Mouse (Mus musculus) gastrocnemius, adult 8-10 months (tissue): ENCODE data around the gene Bcorl1. TPM values are rescaled to one million over a fixed set of nuclear protein-coding genes. Genes with fewer than 3 reads are reported as not detected.

Source experiments
- DNase-seq, 2 experiments: peaks; one replicate each; pipeline ENCODE4 v3.0.0; 2022; ENCODE audit warnings: low spot score in 2 of 2
- total RNA-seq, 4 experiments: library from RNA; stranded (reverse); gene quantifications; 2 replicates each; pipeline ENCODE4 v1.2.4; 2022

The Bcorl1 gene
- total RNA-seq, 4 experiments from 2014 or later = 6.2 to 9.3 (median 8.0) TPM

- DNase-seq = no peak
Observed at GRCm38 (mm10) chrX:48441954-48442353, 100.8 kb downstream of the Bcorl1 start.

- no peak for DNase-seq
Observed at GRCm38 (mm10) chrX:48444677-48445076, 103.5 kb downstream of the Bcorl1 start.

- DNase-seq = no peak
Observed at GRCm38 (mm10) chrX:48449646-48450045, 108.5 kb downstream of the Bcorl1 start.

GRCm38 (mm10) chrX:48452231-48452890 lies 111.2 kb downstream of the Bcorl1 start:
- no peak for DNase-seq

GRCm38 (mm10) chrX:48452931-48453673 lies 111.9 kb downstream of the Bcorl1 start:
- no peak for DNase-seq

GRCm38 (mm10) chrX:48453736-48454494 lies 112.8 kb downstream of the Bcorl1 start:
- peak; percentile 49 to 53 for DNase-seq

- no peak for DNase-seq
Observed at GRCm38 (mm10) chrX:48454495-48454878, 113.3 kb downstream of the Bcorl1 start.

- DNase-seq = no peak
Observed at GRCm38 (mm10) chrX:48455018-48455417, 113.9 kb downstream of the Bcorl1 start.

- no peak for DNase-seq
Observed at GRCm38 (mm10) chrX:48456956-48457355, 115.8 kb downstream of the Bcorl1 start.

Other genes starting within 250 kb of the Bcorl1 start
- gene Xpnpep2, start 232.6 kb upstream of the Bcorl1 start, total RNA-seq = under 1 TPM; 0.34 to 0.40 (median 0.37) TPM
- under 1 TPM in 3 of 4 experiments, not detected in 1; 0.10 to 0.46 (median 0.18) TPM for gene Sash3, start 194.9 kb upstream of the Bcorl1 start, total RNA-seq
- gene Zdhhc9, start 132.5 kb upstream of the Bcorl1 start, total RNA-seq = 1 to 10 TPM; 7.8 to 9.6 (median 8.6) TPM
- 10 to 100 TPM in 3 of 4 experiments, 1 to 10 TPM in 1; 9.5 to 18.7 (median 11.6) TPM for gene Utp14a, start 84.5 kb upstream of the Bcorl1 start, total RNA-seq
- gene Elf4, start 121.8 kb downstream of the Bcorl1 start, total RNA-seq = 1 to 10 TPM in 2 of 4 experiments, under 1 TPM in 2; 0.70 to 1.9 (median 1.1) TPM
- 10 to 100 TPM; 34.4 to 42.4 (median 40.0) TPM for gene Aifm1, start 172.2 kb downstream of the Bcorl1 start, total RNA-seq
- not detected for gene Rab33a, start 177.9 kb downstream of the Bcorl1 start, total RNA-seq